Mouse (Mus musculus) embryo, embryonic 11.5 days (tissue): ENCODE data around the gene Slc22a18.

Experiments used
- DNase-seq: peaks from one replicate; pipeline ENCODE4 v3.0.0-alpha.2; 2012; ENCODE audit warnings: low read depth, low spot score

Slc22a18 gene

DNA sequence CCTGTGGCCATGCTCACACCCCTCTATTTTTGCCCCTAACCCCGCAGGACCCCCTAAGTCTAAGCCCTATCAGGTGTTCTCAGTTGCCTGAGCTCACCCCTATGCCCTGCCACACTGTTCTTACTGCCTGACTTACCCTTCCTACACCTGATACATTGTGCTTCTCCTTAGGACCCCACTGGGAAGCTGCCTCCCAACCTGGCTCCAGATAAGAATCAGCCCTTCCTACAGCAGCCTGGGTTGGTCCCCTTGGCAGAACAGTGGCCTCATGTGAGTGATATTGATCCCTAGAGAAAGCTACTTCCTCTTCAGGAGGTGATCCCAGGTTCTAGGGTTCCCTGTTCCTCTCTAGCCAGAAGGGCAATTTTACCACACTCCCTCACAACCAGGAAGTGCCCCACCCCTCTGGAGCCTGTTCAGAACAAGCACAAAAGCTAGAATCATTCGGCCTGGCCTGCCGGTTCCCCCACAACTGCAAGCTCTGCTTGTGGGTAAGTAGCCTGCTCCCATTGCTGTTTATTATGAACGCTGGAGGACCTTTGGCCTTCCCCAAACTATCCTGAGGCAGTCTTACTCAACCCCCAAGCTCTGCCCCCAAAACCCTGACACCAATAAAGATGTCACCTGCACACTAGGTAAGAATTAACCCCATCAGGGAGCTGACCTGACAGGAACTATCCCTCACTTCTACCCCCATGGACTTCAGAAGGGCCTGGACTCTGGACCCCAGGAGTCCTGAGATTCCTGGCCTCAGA, at the start of gene Slc22a18:
Slc22a18 (plus strand) TSS at position 390 of the 755 bp plus-strand sequence.
- DNase-seq, result no peak

DNA sequence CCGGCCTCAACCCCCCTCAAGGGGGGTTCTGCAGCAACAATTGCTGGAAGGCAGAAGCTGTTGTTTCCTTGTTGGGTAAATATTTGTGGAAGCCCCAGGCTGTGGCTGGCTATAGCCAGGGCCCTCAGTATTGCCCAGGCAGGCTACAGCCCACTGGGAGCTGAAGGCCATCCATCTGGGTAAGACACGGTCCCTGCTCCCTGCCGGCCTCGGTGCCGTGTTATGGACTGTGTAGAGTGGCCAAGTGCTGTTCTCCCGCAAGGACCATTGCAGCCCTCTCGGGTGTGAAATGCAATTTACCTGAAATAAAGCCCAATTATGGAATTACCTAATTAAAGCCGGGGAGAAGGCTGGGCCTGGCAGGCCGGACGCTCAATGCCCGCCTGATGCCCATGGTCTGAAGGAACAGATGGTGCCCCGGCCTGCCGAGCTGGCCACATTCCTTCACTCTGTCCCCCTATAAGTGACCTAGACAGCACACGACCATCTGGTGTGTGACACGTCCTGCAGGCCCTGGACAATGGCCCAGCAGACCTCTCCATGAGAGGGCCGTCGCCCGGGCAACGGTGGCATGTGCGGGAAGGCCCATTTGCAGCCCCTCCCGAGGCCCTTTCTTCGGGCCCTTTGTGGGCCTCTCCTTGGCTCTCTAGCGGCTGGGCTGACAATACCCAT, 45.3 kb upstream of the Slc22a18 start:
- DNase-seq, result no peak

- no peak for DNase-seq
These were observed 44.6 kb upstream of the Slc22a18 start for GRCm38 (mm10) chr7:143428814-143429499.

DNA sequence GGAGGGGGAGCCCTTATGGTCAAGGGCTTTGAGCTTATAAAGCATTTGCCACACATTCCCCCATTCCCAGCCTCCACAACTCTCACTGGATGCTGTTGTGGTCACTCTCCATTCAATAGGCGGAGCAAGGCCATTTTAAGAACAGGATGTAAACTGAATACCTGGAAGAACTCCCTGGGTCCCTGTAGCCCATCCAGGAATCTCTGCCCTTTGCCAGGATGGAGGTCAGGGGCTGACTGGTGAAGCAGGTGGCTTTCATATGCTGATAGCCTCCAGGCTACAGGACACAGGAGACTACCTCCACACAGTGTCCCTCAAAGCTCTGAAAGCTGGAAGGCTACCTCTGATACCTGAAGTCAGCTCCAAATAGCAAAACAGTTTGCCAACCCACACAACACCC, 40.9 kb upstream of the Slc22a18 start:
- DNase-seq, result no peak

DNA sequence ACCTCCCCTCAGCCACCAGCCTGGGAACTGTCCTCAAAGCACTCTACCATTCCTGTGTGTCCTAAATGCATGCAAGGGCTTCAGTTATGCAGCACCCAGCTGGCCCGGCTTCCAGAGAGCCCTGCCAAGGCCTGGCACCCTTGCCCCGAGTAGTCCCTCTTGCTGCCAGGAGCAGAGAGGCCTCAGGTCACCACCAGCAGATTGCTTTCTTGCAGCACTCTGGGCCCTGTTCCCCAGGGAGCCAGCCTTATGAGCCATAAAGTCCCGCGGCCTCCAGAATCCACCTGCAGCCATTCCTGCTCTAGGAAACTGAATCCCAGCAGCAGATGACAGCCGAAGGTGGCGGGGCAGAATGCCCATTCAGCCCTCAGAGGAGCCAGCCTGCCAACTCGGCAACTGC, 40.2 kb upstream of the Slc22a18 start:
- DNase-seq, result no peak

- no peak for DNase-seq
These were observed 36.2 kb upstream of the Slc22a18 start for GRCm38 (mm10) chr7:143437231-143437893.

- DNase-seq, result no peak
These were observed 35.5 kb upstream of the Slc22a18 start for GRCm38 (mm10) chr7:143437894-143438581.

- DNase-seq, result no peak
These were observed 34.6 kb upstream of the Slc22a18 start for GRCm38 (mm10) chr7:143438965-143439364.

DNA sequence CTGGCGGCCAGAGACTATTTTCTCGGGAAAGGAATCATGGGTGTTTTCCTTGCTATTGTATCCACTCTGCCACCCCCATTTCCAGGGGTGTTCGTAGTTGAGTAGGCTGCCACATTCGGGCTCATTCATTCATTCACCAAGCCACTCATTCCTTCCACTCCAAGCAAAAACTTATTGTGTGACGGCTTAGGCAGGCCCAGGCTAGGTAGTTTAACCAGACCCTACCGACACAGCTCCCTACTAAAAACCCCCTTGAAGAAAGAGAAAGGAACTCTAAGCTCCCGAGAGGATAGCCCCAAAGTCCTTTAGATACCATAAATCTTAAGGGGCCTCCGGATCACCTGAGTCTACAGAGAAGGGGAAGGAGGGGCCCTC, 29.0 kb upstream of the Slc22a18 start:
- DNase-seq, result no peak

DNA sequence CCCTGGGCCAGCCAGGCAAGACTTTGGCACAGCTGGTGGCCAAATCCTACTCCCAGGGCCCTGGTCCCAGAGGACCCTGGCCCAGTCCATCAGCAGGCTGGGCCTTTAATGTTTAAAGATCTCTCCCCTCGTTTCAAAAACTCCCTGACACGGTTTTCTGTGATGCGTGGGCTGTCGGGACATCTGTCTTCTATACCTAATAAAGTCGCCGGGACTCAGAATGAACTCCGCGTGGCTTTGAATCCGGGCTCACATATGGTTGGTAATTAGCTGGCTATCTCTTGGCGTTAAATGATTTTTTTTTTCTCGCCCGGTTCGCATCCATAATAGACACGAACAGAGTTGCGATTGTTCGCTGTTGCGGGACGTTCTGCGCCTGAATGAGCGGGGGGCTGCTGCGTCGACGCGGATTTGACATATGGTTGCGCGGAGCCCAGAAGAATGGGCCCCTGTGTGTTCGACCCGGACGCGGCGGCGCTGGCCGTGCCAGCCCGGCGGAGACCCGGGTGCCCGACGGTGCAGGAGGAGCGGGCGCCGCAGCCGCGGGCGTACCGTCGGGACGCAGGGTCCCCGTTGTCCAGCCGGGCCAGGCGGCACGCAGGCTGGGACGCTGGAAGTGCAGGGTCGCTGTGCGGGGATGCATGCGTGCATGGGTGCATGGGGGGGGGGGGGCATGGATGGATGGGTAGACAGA, 28.4 kb upstream of the Slc22a18 start:
- DNase-seq, result no peak

GRCm38 (mm10) chr7:143445651-143446460, 27.7 kb upstream of the Slc22a18 start:
- DNase-seq, result no peak

- DNase-seq, result no peak
These were observed 26.4 kb upstream of the Slc22a18 start for GRCm38 (mm10) chr7:143447130-143447529.

- DNase-seq, result no peak
These were observed 14.6 kb upstream of the Slc22a18 start for GRCm38 (mm10) chr7:143458963-143459331.

DNA sequence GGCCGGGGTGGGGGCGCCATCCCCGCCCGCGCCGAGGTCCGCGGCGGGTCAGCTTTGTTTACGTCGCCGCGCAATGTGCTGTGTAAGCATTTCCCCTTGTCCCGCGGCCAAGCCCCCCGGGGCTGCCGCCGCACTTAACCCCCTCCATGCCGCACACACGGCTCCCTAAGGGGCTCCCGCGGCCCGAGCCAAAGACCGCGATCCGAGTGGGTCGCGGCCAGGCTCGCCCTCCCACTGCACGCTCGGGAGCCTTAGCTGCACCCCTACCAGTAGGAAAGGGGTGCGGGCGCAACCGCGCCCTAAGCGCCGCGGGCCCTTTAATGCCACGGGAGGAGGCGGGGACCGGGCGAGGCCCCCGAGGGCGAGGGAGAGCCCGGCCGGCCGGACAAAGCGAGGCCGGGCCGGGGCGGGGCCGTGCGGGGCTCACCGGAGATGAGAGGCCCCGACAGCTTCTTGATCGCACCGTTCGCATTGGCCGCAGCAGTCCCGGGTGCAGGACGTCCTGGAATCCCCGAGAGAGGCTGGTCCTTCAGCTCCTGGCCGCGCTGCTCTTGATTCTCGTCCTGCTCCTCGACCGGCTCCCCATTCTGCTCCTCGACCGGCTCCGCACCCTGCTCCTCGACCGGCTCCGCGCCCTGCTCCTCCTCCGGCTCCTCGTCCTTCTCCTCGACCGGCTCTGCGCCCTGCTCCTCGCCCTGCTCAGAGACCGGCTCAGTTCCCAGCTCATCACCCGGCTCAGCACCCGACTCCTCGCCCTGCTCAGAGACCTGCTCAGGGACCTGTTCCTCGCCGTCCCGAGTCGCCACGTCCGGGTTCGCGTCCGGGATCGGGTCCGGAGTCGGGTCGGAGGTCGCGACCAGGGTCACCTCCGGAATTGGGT, 14.0 kb upstream of the Slc22a18 start:
- no peak for DNase-seq

- no peak for DNase-seq
These were observed 13.2 kb upstream of the Slc22a18 start for GRCm38 (mm10) chr7:143460217-143460834.

GRCm38 (mm10) chr7:143460874-143461273, 12.7 kb upstream of the Slc22a18 start, which contains the start of gene Cdkn1c:
Cdkn1c (minus strand) TSS chr7:143461050.
- peak; percentile 87 for DNase-seq

DNA sequence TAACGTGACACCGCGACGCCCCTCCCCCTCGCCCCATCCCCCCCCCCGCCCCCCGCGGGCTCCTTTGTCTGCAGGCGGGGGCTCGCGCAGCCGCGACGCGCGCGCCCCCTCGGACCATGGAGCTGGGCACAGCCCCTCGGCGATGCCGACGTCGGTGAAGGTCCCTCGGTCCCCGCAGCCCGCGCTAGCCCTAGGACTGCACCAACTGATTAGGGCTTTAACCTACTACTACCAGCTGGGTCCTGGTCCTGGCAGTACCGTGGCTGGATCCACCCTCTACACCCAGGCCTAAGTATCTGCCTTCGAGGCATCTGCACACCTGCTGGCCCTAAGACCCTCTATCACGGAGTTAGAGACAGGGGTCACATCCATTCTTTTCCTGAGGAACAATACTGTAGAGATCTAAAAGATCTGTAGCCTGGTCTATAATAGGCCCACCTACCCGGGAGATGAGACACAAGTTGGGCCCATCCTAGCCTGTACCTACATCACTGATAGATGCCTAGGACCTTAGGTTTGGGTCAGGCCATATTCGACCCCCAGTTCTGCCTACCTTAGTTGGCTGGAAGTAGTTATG, 12.2 kb upstream of the Slc22a18 start:
- no peak for DNase-seq

- DNase-seq, result no peak
These were observed 11.6 kb upstream of the Slc22a18 start for GRCm38 (mm10) chr7:143461920-143462319.
